Mouse (Mus musculus) kidney, embryonic 15.5 days (tissue): ENCODE data around the gene Ttc39b. TPM values are rescaled to one million over a fixed set of nuclear protein-coding genes. Genes with fewer than 3 reads are reported as not detected.

Experiments used
- ATAC-seq: fragments of 200-750 bp; cut with Nextera tagmentation; replicated peaks from 2 replicates; pipeline ENCODE4 v1.8.0; 2017; ENCODE audit warnings: moderate TSS enrichment; ENCODE audit not compliant: low FRiP score
- H3K27ac ChIP-seq: fragments of 300-500 bp; sonication (generic); 2 replicates; pipeline ENCODE4 v1.5.1; 2015; ENCODE audit warnings: mild to moderate bottlenecking, inconsistent platforms
- H3K27me3 ChIP-seq: fragments of 300-500 bp; sonication (generic); 2 replicates; pipeline ENCODE4 v1.6.1; 2015; ENCODE audit warnings: inconsistent platforms
- H3K36me3 ChIP-seq: fragments of 300-500 bp; sonication (generic); 2 replicates; pipeline ENCODE4 v1.6.1; 2015; ENCODE audit warnings: inconsistent platforms
- H3K4me1 ChIP-seq: fragments of 300-500 bp; sonication (generic); 2 replicates; pipeline ENCODE4 v1.6.1; 2015; ENCODE audit warnings: inconsistent platforms
- H3K4me2 ChIP-seq: fragments of 300-500 bp; sonication (generic); 2 replicates; pipeline ENCODE4 v1.6.1; 2015; ENCODE audit warnings: moderate library complexity, mild to moderate bottlenecking, inconsistent platforms
- H3K4me3 ChIP-seq: fragments of 300-500 bp; sonication (generic); replicated peaks from 2 replicates; pipeline ENCODE4 v1.5.1; 2015; ENCODE audit warnings: mild to moderate bottlenecking, inconsistent platforms
- H3K9ac ChIP-seq: fragments of 300-500 bp; sonication (generic); 2 replicates; pipeline ENCODE4 v1.6.1; 2015; ENCODE audit warnings: mild to moderate bottlenecking, inconsistent platforms
- H3K9me3 ChIP-seq: fragments of 300-500 bp; sonication (generic); replicated peaks from 2 replicates; pipeline ENCODE4 v1.6.1; 2016; ENCODE audit warnings: inconsistent platforms
- WGBS: fragments of 180-500 bp; shearing (Covaris S2); methylation state at CpG from one replicate; pipeline ENCODE4 v1.1.7; 2015; ENCODE audit warnings: mixed read lengths; 5-methylcytosine and 5-hydroxymethylcytosine counted together
- polyA plus RNA-seq: library from polyadenylated mRNA; unstranded; fragments of >200 nt; fragmentation: Nextera tagmentation; extraction: Ambion mirVana; gene quantifications from 2 replicates; pipeline ENCODE4 v1.2.1, GENCODE M21; 2015

Ttc39b gene
- polyA plus RNA-seq, 1 experiment from 2014 or later = 2.0 TPM

- peaks cover 38% of the 10 kb centered on the region for H3K4me1 ChIP-seq
- no peak overlapping the region for H3K9ac ChIP-seq
- H3K9me3 ChIP-seq = no peaks in the 10 kb centered on the region
- no peaks in the 10 kb centered on the region for H3K36me3 ChIP-seq
- H3K4me3 ChIP-seq = no peak overlapping the region
- WGBS = 51% methylated on average over 13 of the region's 13 CpGs
- peaks cover 5% of the 10 kb centered on the region; the same call in 1 of the 2 replicates for H3K27me3 ChIP-seq
- peak overlapping the region; percentile 24; the same call in 1 of the 2 replicates for H3K4me2 ChIP-seq
- ATAC-seq = no peak
- no peak overlapping the region for H3K27ac ChIP-seq
Observed at GRCm38 (mm10) chr4:83314922-83315881, 8.9 kb downstream of the Ttc39b start.

- 39% methylated on average over 7 of the region's 7 CpGs for WGBS
- ATAC-seq = peak; percentile 18; the same call in 1 of the 2 replicates
- no peaks in the 10 kb centered on the region for H3K9me3 ChIP-seq
Observed at GRCm38 (mm10) chr4:83314261-83314793, 9.7 kb downstream of the Ttc39b start.

GRCm38 (mm10) chr4:83312336-83312735, 11.7 kb downstream of the Ttc39b start:
- H3K4me2 ChIP-seq = no peak overlapping the region
- H3K4me3 ChIP-seq = no peak overlapping the region
- ATAC-seq = no peak
- 64% methylated on average over 4 of the region's 4 CpGs for WGBS
- peaks cover 53% of the 10 kb centered on the region for H3K4me1 ChIP-seq
- no peak overlapping the region for H3K9ac ChIP-seq
- H3K36me3 ChIP-seq = no peaks in the 10 kb centered on the region
- peaks cover 5% of the 10 kb centered on the region; the same call in 1 of the 2 replicates for H3K27me3 ChIP-seq
- H3K27ac ChIP-seq = no peak overlapping the region
- H3K9me3 ChIP-seq = no peaks in the 10 kb centered on the region

More at GRCm38 (mm10) chr4:83314261-83314793, 9.7 kb downstream of the Ttc39b start:
- no peak overlapping the region for H3K27ac ChIP-seq
- no peak overlapping the region for H3K9ac ChIP-seq
- no peak overlapping the region for H3K4me3 ChIP-seq
- peaks cover 5% of the 10 kb centered on the region; the same call in 1 of the 2 replicates for H3K27me3 ChIP-seq
- H3K4me2 ChIP-seq = no peak overlapping the region
- peaks cover 38% of the 10 kb centered on the region for H3K4me1 ChIP-seq
- H3K36me3 ChIP-seq = no peaks in the 10 kb centered on the region

GRCm38 (mm10) chr4:83311481-83311880, 12.6 kb downstream of the Ttc39b start:
- ATAC-seq = peak; percentile 61
- Histone ChIP-seq H3K4me1 (peaks cover 53% of the 10 kb centered on the region), H3K4me2 (peak overlapping the region; percentile 22; the same call in 1 of the 2 replicates), H3K27ac (peak overlapping the region; percentile 52), H3K9me3 (no peaks in the 10 kb centered on the region), H3K4me3 (no peak overlapping the region), H3K36me3 (no peaks in the 10 kb centered on the region), H3K27me3 (peaks cover 5% of the 10 kb centered on the region; the same call in 1 of the 2 replicates), H3K9ac (no peak overlapping the region)
- WGBS = 38% methylated on average over 8 of the region's 8 CpGs

- Histone ChIP-seq H3K4me2 (peak overlapping the region; percentile 22; the same call in 1 of the 2 replicates), H3K27me3 (peaks cover 5% of the 10 kb centered on the region; the same call in 1 of the 2 replicates), H3K4me1 (peaks cover 55% of the 10 kb centered on the region), H3K4me3 (no peak overlapping the region), H3K27ac (peak overlapping the region; percentile 52), H3K9me3 (no peaks in the 10 kb centered on the region), H3K36me3 (no peaks in the 10 kb centered on the region), H3K9ac (no peak overlapping the region)
- ATAC-seq = 0 out of 2 replicates have a peak, but pooled peaks have one; percentile 23
- 32% methylated on average over 10 of the region's 10 CpGs for WGBS
Observed at GRCm38 (mm10) chr4:83310990-83311389, 13.1 kb downstream of the Ttc39b start.

- H3K4me2 ChIP-seq = no peak overlapping the region
- WGBS = 66% methylated on average over 3 of the region's 3 CpGs
- ATAC-seq = no peak
Observed at GRCm38 (mm10) chr4:83308914-83309313, 15.1 kb downstream of the Ttc39b start.

GRCm38 (mm10) chr4:83307686-83308469, 16.2 kb downstream of the Ttc39b start:
- 55% methylated on average over 12 of the region's 12 CpGs for WGBS
- no peak overlapping the region for H3K9ac ChIP-seq
- no peak overlapping the region for H3K4me3 ChIP-seq
- H3K4me1 ChIP-seq = peaks cover 43% of the 10 kb centered on the region
- H3K27me3 ChIP-seq = peaks cover 5% of the 10 kb centered on the region; the same call in 1 of the 2 replicates
- H3K9me3 ChIP-seq = no peaks in the 10 kb centered on the region
- no peaks in the 10 kb centered on the region for H3K36me3 ChIP-seq
- H3K27ac ChIP-seq = peak overlapping the region; percentile 51; the same call in 1 of the 2 replicates
- no peak for ATAC-seq
- H3K4me2 ChIP-seq = no peak overlapping the region

More at GRCm38 (mm10) chr4:83308914-83309313, 15.1 kb downstream of the Ttc39b start:
- H3K9ac ChIP-seq = no peak overlapping the region
- peaks cover 39% of the 10 kb centered on the region for H3K4me1 ChIP-seq
- no peaks in the 10 kb centered on the region for H3K36me3 ChIP-seq
- peak overlapping the region; percentile 51 for H3K27ac ChIP-seq
- peaks cover 5% of the 10 kb centered on the region; the same call in 1 of the 2 replicates for H3K27me3 ChIP-seq
- H3K9me3 ChIP-seq = no peaks in the 10 kb centered on the region
- no peak overlapping the region for H3K4me3 ChIP-seq

- no peak for ATAC-seq
- H3K4me1 ChIP-seq = peaks cover 38% of the 10 kb centered on the region
- H3K9me3 ChIP-seq = no peaks in the 10 kb centered on the region
- H3K9ac ChIP-seq = no peak overlapping the region
- no peaks in the 10 kb centered on the region for H3K36me3 ChIP-seq
- H3K4me2 ChIP-seq = no peak overlapping the region
- 87% methylated on average over 7 of the region's 7 CpGs for WGBS
- no peak overlapping the region for H3K4me3 ChIP-seq
- no peaks in the 10 kb centered on the region for H3K27me3 ChIP-seq
- H3K27ac ChIP-seq = no peak overlapping the region
Observed at GRCm38 (mm10) chr4:83306879-83307278, 17.2 kb downstream of the Ttc39b start.

- no peak overlapping the region for H3K4me3 ChIP-seq
- no peaks in the 10 kb centered on the region for H3K36me3 ChIP-seq
- no peaks in the 10 kb centered on the region for H3K27me3 ChIP-seq
- H3K9me3 ChIP-seq = no peaks in the 10 kb centered on the region
- 80% methylated on average over 2 of the region's 2 CpGs for WGBS
- no peak overlapping the region for H3K27ac ChIP-seq
- H3K4me2 ChIP-seq = no peak overlapping the region
- no peak for ATAC-seq
- H3K4me1 ChIP-seq = peaks cover 26% of the 10 kb centered on the region
- no peak overlapping the region for H3K9ac ChIP-seq
Observed at GRCm38 (mm10) chr4:83305099-83305498, 19.0 kb downstream of the Ttc39b start.

- Histone ChIP-seq H3K9ac (no peak overlapping the region), H3K4me3 (no peak overlapping the region), H3K36me3 (no peaks in the 10 kb centered on the region), H3K4me2 (peak overlapping the region; percentile 27; the same call in 1 of the 2 replicates), H3K27me3 (no peaks in the 10 kb centered on the region), H3K9me3 (no peaks in the 10 kb centered on the region), H3K27ac (no peak overlapping the region), H3K4me1 (peaks cover 17% of the 10 kb centered on the region)
- peak; percentile 44; the same call in 1 of the 2 replicates for ATAC-seq
- 34% methylated on average over 13 of the region's 13 CpGs for WGBS
Observed at GRCm38 (mm10) chr4:83302887-83303827, 20.9 kb downstream of the Ttc39b start.
